Mouse (Mus musculus) erythroblast, embryonic 14.5 days (primary cell): Measurements from ENCODE around the gene Fos.

Source experiments
- GATA1 ChIP-seq: IDR thresholded peaks from 2 replicates; pipeline ENCODE4 v1.6.1; 2012; ENCODE audit warnings: low read length, inconsistent platforms, mixed read lengths
- TAL1 ChIP-seq: IDR thresholded peaks from 3 replicates; pipeline ENCODE4 v1.6.1; 2012; ENCODE audit warnings: low read length, inconsistent platforms, mixed read lengths

DNA sequence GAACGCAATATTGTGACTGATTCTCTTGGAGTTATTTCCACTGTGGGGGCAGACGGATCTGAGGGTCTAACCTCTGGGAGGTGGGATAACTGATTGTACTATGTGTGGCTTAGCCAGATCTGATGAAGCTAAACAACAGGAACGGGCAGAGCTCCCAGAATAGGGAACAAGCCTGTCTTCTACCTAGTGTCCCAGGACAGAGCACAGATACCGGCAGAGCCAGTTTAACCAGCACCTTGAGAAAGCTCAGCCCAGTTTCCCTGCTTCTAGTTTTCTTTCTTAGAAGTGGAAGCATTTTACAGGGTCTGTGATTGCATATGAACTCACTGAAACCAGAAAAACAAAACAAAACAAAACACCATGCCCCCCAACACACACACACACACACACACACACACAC lies 13.9 kb upstream of the Fos start:
- TF ChIP-seq GATA1 (no peak), TAL1 (no peak)
